Mouse (Mus musculus): ENCODE results near the gene Gm6460. TPM values are rescaled to one million over a fixed set of nuclear protein-coding genes. Genes with fewer than 3 reads are reported as not detected.
"Not testable (repeated sequence)": the region's sequence is repeated elsewhere in the genome, so short reads cannot be mapped to it uniquely, and the experiment has no call there.

Gm6460 gene
- total RNA-seq (2021), result not detected
- long read RNA-seq, experiment 1, result 0 reads
- long read RNA-seq, experiment 2, result 0 reads

GRCm38 (mm10) chr5:11594613-11595012 is at the start of gene Gm6460:
TSS of gene Gm6460 (plus strand) at chr5:11594913.
- DNase-seq (ENCODE audit: low spot score in 2 of 2), result not testable (repeated sequence)

Other genes starting within 250 kb of the Gm6460 start
- not detected for gene Gm8897, start 178.5 kb upstream of the Gm6460 start, total RNA-seq (2021)
- not detected for gene Gm8906, start 92.2 kb upstream of the Gm6460 start, total RNA-seq (2021)
- gene Gm8922, start 87.0 kb downstream of the Gm6460 start, total RNA-seq (2021), result not detected
- gene Gm8926, start 175.6 kb downstream of the Gm6460 start, total RNA-seq (2021), result not detected